Mouse (Mus musculus): ENCODE measurements around the gene Cxcr5. TPM values are rescaled to one million over a fixed set of nuclear protein-coding genes. Genes with fewer than 3 reads are reported as not detected.
A peak's percentile ranks its signal among the peaks of the same experiment; 100 is the strongest.

Cxcr5 gene
- polyA plus RNA-seq, 1 experiment from 2014 or later, result 0.13 TPM

GRCm38 (mm10) chr9:44562936-44563335 is 1.3 kb upstream of the Cxcr5 start:
- Histone ChIP-seq H3K27me3 (ENCODE audit: control insufficient read depth, insufficient read depth, low read length) (no peaks in the 10 kb centered on the region), H3K27ac (replicated peaks) (no peak overlapping the region), H3K4me2 (replicated peaks; ENCODE audit: low read depth) (no peak overlapping the region), H3K9me3 (ENCODE audit: control insufficient read depth, low read length) (no peaks in the 10 kb centered on the region), H3K4me3 (ENCODE audit: low read depth, low read length) (no peak overlapping the region), H3K4me1 (replicated peaks; ENCODE audit: control insufficient read depth, insufficient read depth) (no peaks in the 10 kb centered on the region), H3K9ac (ENCODE audit: low read length) (no peak overlapping the region), H3K36me3 (ENCODE audit: control insufficient read depth, insufficient read depth, low read length) (no peaks in the 10 kb centered on the region)
- ATAC-seq (ENCODE audit: low FRiP score, low TSS enrichment) (no peak), DNase-seq (ENCODE audit: low spot score) (no peak)
- no peak for TF ChIP-seq CTCF (IDR thresholded peaks at IDR 0.05; ENCODE audit: low read depth)
- no peak for TF ChIP-seq EP300 (optimal IDR thresholded peaks at IDR 0.05)
- 42% methylated on average over 12 of the region's 12 CpGs for WGBS

- DNase-seq (ENCODE audit: low spot score) (peak; percentile 92), ATAC-seq (ENCODE audit: low FRiP score, low TSS enrichment) (peak; percentile 96)
- Histone ChIP-seq H3K4me2 (replicated peaks; ENCODE audit: low read depth) (no peak overlapping the region), H3K9ac (ENCODE audit: low read length) (no peak overlapping the region), H3K36me3 (ENCODE audit: control insufficient read depth, insufficient read depth, low read length) (no peaks in the 10 kb centered on the region), H3K27me3 (ENCODE audit: control insufficient read depth, insufficient read depth, low read length) (no peaks in the 10 kb centered on the region), H3K4me3 (ENCODE audit: low read depth, low read length) (no peak overlapping the region), H3K27ac (replicated peaks) (peak overlapping the region; percentile 71; the same call in 1 of the 2 replicates), H3K9me3 (ENCODE audit: control insufficient read depth, low read length) (no peaks in the 10 kb centered on the region), H3K4me1 (replicated peaks; ENCODE audit: control insufficient read depth, insufficient read depth) (no peaks in the 10 kb centered on the region)
- WGBS, result 51% methylated on average over 8 of the region's 8 CpGs
- no peak for TF ChIP-seq CTCF (IDR thresholded peaks at IDR 0.05; ENCODE audit: low read depth)
- TF ChIP-seq EP300 (optimal IDR thresholded peaks at IDR 0.05), result no peak
These were observed 9.5 kb downstream of the Cxcr5 start for GRCm38 (mm10) chr9:44552161-44552560.

GRCm38 (mm10) chr9:44551138-44551537 is 10.5 kb downstream of the Cxcr5 start:
- no peaks in the 10 kb centered on the region for H3K36me3 ChIP-seq (ENCODE audit: control insufficient read depth, insufficient read depth, low read length)
- H3K27me3 ChIP-seq (ENCODE audit: control insufficient read depth, insufficient read depth, low read length), result no peaks in the 10 kb centered on the region
- no peak overlapping the region for H3K4me2 ChIP-seq (replicated peaks; ENCODE audit: low read depth)
- DNase-seq (ENCODE audit: low spot score) (no peak), ATAC-seq (ENCODE audit: low FRiP score, low TSS enrichment) (no peak)
- WGBS, result 83% methylated on average over 10 of the region's 10 CpGs
- H3K9ac ChIP-seq (ENCODE audit: low read length), result no peak overlapping the region
- H3K27ac ChIP-seq (replicated peaks), result no peak overlapping the region
- H3K9me3 ChIP-seq (ENCODE audit: control insufficient read depth, low read length), result no peaks in the 10 kb centered on the region
- H3K4me3 ChIP-seq (ENCODE audit: low read depth, low read length), result no peak overlapping the region
- TF ChIP-seq EP300 (optimal IDR thresholded peaks at IDR 0.05), result no peak
- no peak for TF ChIP-seq CTCF (IDR thresholded peaks at IDR 0.05; ENCODE audit: low read depth)
- no peaks in the 10 kb centered on the region for H3K4me1 ChIP-seq (replicated peaks; ENCODE audit: control insufficient read depth, insufficient read depth)

- Histone ChIP-seq H3K9ac (ENCODE audit: low read length) (no peak overlapping the region), H3K27me3 (ENCODE audit: control insufficient read depth, insufficient read depth, low read length) (no peaks in the 10 kb centered on the region), H3K4me2 (replicated peaks; ENCODE audit: low read depth) (no peak overlapping the region), H3K4me3 (ENCODE audit: low read depth, low read length) (no peak overlapping the region), H3K27ac (replicated peaks) (no peak overlapping the region), H3K4me1 (replicated peaks; ENCODE audit: control insufficient read depth, insufficient read depth) (no peaks in the 10 kb centered on the region), H3K36me3 (ENCODE audit: control insufficient read depth, insufficient read depth, low read length) (no peaks in the 10 kb centered on the region), H3K9me3 (ENCODE audit: control insufficient read depth, low read length) (no peaks in the 10 kb centered on the region)
- DNase-seq (ENCODE audit: low spot score) (no peak), ATAC-seq (ENCODE audit: low FRiP score, low TSS enrichment) (no peak)
- TF ChIP-seq CTCF (IDR thresholded peaks at IDR 0.05; ENCODE audit: low read depth) (no peak), EP300 (optimal IDR thresholded peaks at IDR 0.05) (no peak)
- WGBS, result 86% methylated on average over 8 of the region's 8 CpGs
These were observed 13.1 kb downstream of the Cxcr5 start for GRCm38 (mm10) chr9:44548412-44549152.

- ATAC-seq (ENCODE audit: low FRiP score, low TSS enrichment) (no peak), DNase-seq (ENCODE audit: low spot score) (peak; percentile 60)
- Histone ChIP-seq H3K27ac (replicated peaks) (no peak overlapping the region), H3K4me2 (replicated peaks; ENCODE audit: low read depth) (no peak overlapping the region), H3K4me3 (ENCODE audit: low read depth, low read length) (no peak overlapping the region), H3K9ac (ENCODE audit: low read length) (no peak overlapping the region), H3K27me3 (ENCODE audit: control insufficient read depth, insufficient read depth, low read length) (no peaks in the 10 kb centered on the region), H3K36me3 (ENCODE audit: control insufficient read depth, insufficient read depth, low read length) (no peaks in the 10 kb centered on the region), H3K9me3 (ENCODE audit: control insufficient read depth, low read length) (no peaks in the 10 kb centered on the region), H3K4me1 (replicated peaks; ENCODE audit: control insufficient read depth, insufficient read depth) (no peaks in the 10 kb centered on the region)
- TF ChIP-seq CTCF (IDR thresholded peaks at IDR 0.05; ENCODE audit: low read depth) (no peak), EP300 (optimal IDR thresholded peaks at IDR 0.05) (no peak)
- WGBS, result 77% methylated on average over 3 of the region's 3 CpGs
These were observed 16.7 kb downstream of the Cxcr5 start for GRCm38 (mm10) chr9:44544986-44545385.

- WGBS, result 77% methylated on average over 4 of the region's 4 CpGs
- no peak overlapping the region for H3K4me2 ChIP-seq (replicated peaks; ENCODE audit: low read depth)
- H3K27me3 ChIP-seq (ENCODE audit: control insufficient read depth, insufficient read depth, low read length), result no peaks in the 10 kb centered on the region
- ATAC-seq (ENCODE audit: low FRiP score, low TSS enrichment) (no peak), DNase-seq (ENCODE audit: low spot score) (no peak)
- H3K4me1 ChIP-seq (replicated peaks; ENCODE audit: control insufficient read depth, insufficient read depth), result no peaks in the 10 kb centered on the region
- H3K9ac ChIP-seq (ENCODE audit: low read length), result no peak overlapping the region
- TF ChIP-seq EP300 (optimal IDR thresholded peaks at IDR 0.05) (no peak), CTCF (IDR thresholded peaks at IDR 0.05; ENCODE audit: low read depth) (no peak)
- no peak overlapping the region for H3K27ac ChIP-seq (replicated peaks)
- no peaks in the 10 kb centered on the region for H3K9me3 ChIP-seq (ENCODE audit: control insufficient read depth, low read length)
- no peak overlapping the region for H3K4me3 ChIP-seq (ENCODE audit: low read depth, low read length)
- H3K36me3 ChIP-seq (ENCODE audit: control insufficient read depth, insufficient read depth, low read length), result no peaks in the 10 kb centered on the region
These were observed 19.3 kb downstream of the Cxcr5 start for GRCm38 (mm10) chr9:44542364-44542763.
